Mouse (Mus musculus) embryonic facial prominence, embryonic 11.5 days (tissue): ENCODE measurements at regions not wholly inside any gene's neighbourhood (a gene's known extent, or its start where the extent isn't known, plus 50 kb on each side); places are given as distances from the start of the nearest gene placed in this dataset.

ENCODE experiments used
- ATAC-seq: fragments of 200-750 bp; cut with Nextera tagmentation; replicated peaks from 2 replicates; pipeline ENCODE4 v1.8.0; 2017; ENCODE audit warnings: low read depth; ENCODE audit not compliant: insufficient number of reproducible peaks, low FRiP score, low TSS enrichment
- DNase-seq: peaks from one replicate; pipeline ENCODE4 v3.0.0-alpha.2; 2015; ENCODE audit warnings: low spot score
- H3K27ac ChIP-seq: fragments of 300-500 bp; sonication (generic); replicated peaks from 2 replicates; pipeline ENCODE4 v1.5.1; 2014; ENCODE audit warnings: mild to moderate bottlenecking, low read depth, low read length, control low read depth
- H3K27me3 ChIP-seq: fragments of 300-500 bp; sonication (generic); 2 replicates; pipeline ENCODE4 v1.6.1; 2014; ENCODE audit warnings: mild to moderate bottlenecking, low read length, moderate library complexity, mixed read lengths; ENCODE audit not compliant: control insufficient read depth, insufficient read depth
- H3K36me3 ChIP-seq: fragments of 300-500 bp; sonication (generic); replicated peaks from 2 replicates; pipeline ENCODE4 v1.6.1; 2014; ENCODE audit warnings: low read depth, mild to moderate bottlenecking, low read length, moderate library complexity, mixed read lengths; ENCODE audit not compliant: control insufficient read depth, insufficient read depth
- H3K4me1 ChIP-seq: fragments of 300-500 bp; sonication (generic); 2 replicates; pipeline ENCODE4 v1.6.1; 2014; ENCODE audit warnings: low read length, mixed read lengths; ENCODE audit not compliant: control insufficient read depth, insufficient read depth
- H3K4me2 ChIP-seq: fragments of 300-500 bp; sonication (generic); 2 replicates; pipeline ENCODE4 v1.6.1; 2014; ENCODE audit warnings: low read depth, mild to moderate bottlenecking, control low read depth, low read length, moderate library complexity
- H3K4me3 ChIP-seq: fragments of 300-500 bp; sonication (generic); 2 replicates; pipeline ENCODE4 v1.5.1; 2014; ENCODE audit warnings: low read depth, low read length, control low read depth
- H3K9ac ChIP-seq: fragments of 300-500 bp; sonication (generic); replicated peaks from 2 replicates; pipeline ENCODE4 v1.6.1; 2014; ENCODE audit warnings: mild to moderate bottlenecking, control low read depth, low read length
- H3K9me3 ChIP-seq: fragments of 300-500 bp; sonication (generic); replicated peaks from 2 replicates; pipeline ENCODE4 v1.6.1; 2016; ENCODE audit warnings: mild to moderate bottlenecking, low read length, inconsistent platforms, mixed read lengths; ENCODE audit not compliant: control insufficient read depth
- WGBS: fragments of 180-500 bp; shearing (Covaris S2); extraction: QIAGEN DNeasy Blood & Tissue Kit; methylation state at CpG from one replicate; pipeline ENCODE4 v1.1.7; 2014; 5-methylcytosine and 5-hydroxymethylcytosine counted together

GRCm38 (mm10) chr1:186354742-186355141 is 237.6 kb upstream of the Lyplal1 start:
- H3K9me3 ChIP-seq, result no peaks in the 10 kb centered on the region
- H3K27ac ChIP-seq, result no peak overlapping the region
- 0 out of 2 replicates have a peak, but pooled peaks cover 2% of the 10 kb centered on the region for H3K4me1 ChIP-seq
- H3K36me3 ChIP-seq, result no peaks in the 10 kb centered on the region
- H3K9ac ChIP-seq, result no peak overlapping the region
- H3K4me3 ChIP-seq, result no peak overlapping the region
- no peaks in the 10 kb centered on the region for H3K27me3 ChIP-seq
- ATAC-seq (no peak), DNase-seq (no peak)
- WGBS, result 68% methylated on average over 6 of the region's 6 CpGs
- H3K4me2 ChIP-seq, result no peak overlapping the region

- Histone ChIP-seq H3K4me3 (no peak overlapping the region), H3K27me3 (no peaks in the 10 kb centered on the region), H3K9ac (no peak overlapping the region), H3K4me2 (no peak overlapping the region), H3K9me3 (no peaks in the 10 kb centered on the region), H3K4me1 (0 out of 2 replicates have a peak, but pooled peaks cover 2% of the 10 kb centered on the region), H3K36me3 (no peaks in the 10 kb centered on the region), H3K27ac (no peak overlapping the region)
- ATAC-seq (no peak), DNase-seq (no peak)
Observed at GRCm38 (mm10) chr1:186354072-186354471, 237.0 kb upstream of the Lyplal1 start.

GRCm38 (mm10) chr1:186350381-186350780 is 233.3 kb upstream of the Lyplal1 start:
- H3K4me2 ChIP-seq, result no peak overlapping the region
- WGBS, result 84% methylated on average over 4 of the region's 4 CpGs
- no peak for ATAC-seq

GRCm38 (mm10) chr1:186349966-186350365 is 232.9 kb upstream of the Lyplal1 start:
- Histone ChIP-seq H3K4me2 (no peak overlapping the region), H3K27me3 (no peaks in the 10 kb centered on the region), H3K9ac (no peak overlapping the region), H3K36me3 (no peaks in the 10 kb centered on the region), H3K4me1 (no peaks in the 10 kb centered on the region), H3K9me3 (no peaks in the 10 kb centered on the region), H3K4me3 (no peak overlapping the region), H3K27ac (no peak overlapping the region)
- WGBS, result 85% methylated on average over 2 of the region's 2 CpGs
- DNase-seq (no peak), ATAC-seq (no peak)

More at GRCm38 (mm10) chr1:186350381-186350780, 233.3 kb upstream of the Lyplal1 start:
- Histone ChIP-seq H3K27me3 (no peaks in the 10 kb centered on the region), H3K9me3 (no peaks in the 10 kb centered on the region), H3K9ac (no peak overlapping the region), H3K36me3 (no peaks in the 10 kb centered on the region), H3K4me1 (no peaks in the 10 kb centered on the region), H3K27ac (no peak overlapping the region), H3K4me3 (no peak overlapping the region)
- DNase-seq, result no peak

GRCm38 (mm10) chr1:186347413-186348147 is 230.5 kb upstream of the Lyplal1 start:
- no peak overlapping the region for H3K27ac ChIP-seq
- H3K9ac ChIP-seq, result no peak overlapping the region
- 83% methylated on average over 14 of the region's 14 CpGs for WGBS
- no peaks in the 10 kb centered on the region for H3K4me1 ChIP-seq
- DNase-seq (no peak), ATAC-seq (no peak)
- H3K4me2 ChIP-seq, result no peak overlapping the region
- H3K4me3 ChIP-seq, result no peak overlapping the region
- no peaks in the 10 kb centered on the region for H3K9me3 ChIP-seq
- H3K36me3 ChIP-seq, result no peaks in the 10 kb centered on the region
- no peaks in the 10 kb centered on the region for H3K27me3 ChIP-seq

- Histone ChIP-seq H3K4me1 (no peaks in the 10 kb centered on the region), H3K4me2 (no peak overlapping the region), H3K27me3 (no peaks in the 10 kb centered on the region), H3K9ac (no peak overlapping the region), H3K4me3 (no peak overlapping the region), H3K9me3 (no peaks in the 10 kb centered on the region), H3K27ac (no peak overlapping the region), H3K36me3 (no peaks in the 10 kb centered on the region)
- 88% methylated on average over 6 of the region's 6 CpGs for WGBS
- DNase-seq (no peak), ATAC-seq (no peak)
Observed at GRCm38 (mm10) chr1:186345449-186345848, 228.3 kb upstream of the Lyplal1 start.

- 40% methylated on average over 2 of the region's 2 CpGs for WGBS
- no peak overlapping the region for H3K27ac ChIP-seq
- ATAC-seq, result no peak
Observed at GRCm38 (mm10) chr1:186342931-186343506, 225.9 kb upstream of the Lyplal1 start.

GRCm38 (mm10) chr1:186342391-186342790 is 225.3 kb upstream of the Lyplal1 start:
- WGBS, result 88% methylated on average over 1 of the region's 1 CpGs
- DNase-seq (no peak), ATAC-seq (no peak)

More at GRCm38 (mm10) chr1:186342931-186343506, 225.9 kb upstream of the Lyplal1 start:
- Histone ChIP-seq H3K27me3 (no peaks in the 10 kb centered on the region), H3K9ac (no peak overlapping the region), H3K4me2 (no peak overlapping the region), H3K36me3 (no peaks in the 10 kb centered on the region), H3K4me1 (no peaks in the 10 kb centered on the region), H3K4me3 (no peak overlapping the region), H3K9me3 (no peaks in the 10 kb centered on the region)
- no peak for DNase-seq

More at GRCm38 (mm10) chr1:186342391-186342790, 225.3 kb upstream of the Lyplal1 start:
- H3K27ac ChIP-seq, result no peak overlapping the region
- H3K9ac ChIP-seq, result no peak overlapping the region
- no peak overlapping the region for H3K4me2 ChIP-seq
- no peak overlapping the region for H3K4me3 ChIP-seq
- no peaks in the 10 kb centered on the region for H3K27me3 ChIP-seq
- no peaks in the 10 kb centered on the region for H3K9me3 ChIP-seq
- no peaks in the 10 kb centered on the region for H3K36me3 ChIP-seq
- no peaks in the 10 kb centered on the region for H3K4me1 ChIP-seq
